Mouse (Mus musculus): Measurements from ENCODE around the gene Dop1b. TPM values are rescaled to one million over a fixed set of nuclear protein-coding genes. Genes with fewer than 3 reads are reported as not detected.

The Dop1b gene
- total RNA-seq, 1 experiment, result 11.6 TPM

DNA sequence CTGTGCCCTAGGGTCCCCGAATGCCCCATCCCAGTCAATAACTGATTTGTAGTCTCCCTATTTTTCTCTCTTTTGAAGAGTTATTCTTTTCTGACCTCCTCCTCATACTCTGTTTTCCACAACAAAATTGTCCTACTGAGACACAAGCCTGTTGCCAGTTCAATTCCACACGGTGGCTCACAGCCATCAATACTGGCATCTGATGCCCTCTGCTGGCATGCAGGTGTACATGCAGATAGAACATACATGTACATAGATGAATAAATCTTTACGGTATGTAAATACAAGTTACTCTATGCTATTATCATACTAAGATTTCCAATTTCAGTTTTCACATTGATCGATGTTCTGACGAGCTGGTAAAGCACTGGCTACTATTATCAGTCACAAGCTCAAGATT is 40.6 kb upstream of the Dop1b start:
- Histone ChIP-seq H3K27ac (ENCODE audit: insufficient read depth, low read depth, low read length, poor library complexity, severe bottlenecking) (no peak overlapping the region), H3K9ac (ENCODE audit: insufficient read depth, low read depth, low read length, poor library complexity, severe bottlenecking) (no peak overlapping the region), H3K9me3 (ENCODE audit: control insufficient read depth, insufficient read depth, low read depth, low read length) (peaks cover 3% of the 10 kb centered on the region), H3K4me1 (ENCODE audit: control insufficient read depth in 2 of 2, insufficient read depth in 2 of 2, low read length in 2 of 2, poor library complexity in 1 of 2) (peaks cover 0 to 2% of the 10 kb centered on the region in 2 experiments; a peak in 1 of 4 replicates), H3K36me3 (ENCODE audit: control insufficient read depth, insufficient read depth, low read length, poor library complexity, severe bottlenecking) (no peaks in the 10 kb centered on the region), H3K4me3 (ENCODE audit: insufficient read depth in 1 of 2, low read depth in 1 of 2, low read length in 2 of 2, poor library complexity in 1 of 2, severe bottlenecking in 1 of 2) (no peak overlapping the region)
- in situ Hi-C loops (cut with MboI; ENCODE audit: low sequenced_read_pairs in 2 of 2, unreplicated experiment in 2 of 2), result no loop called here
- TF ChIP-seq ZNF384 (IDR thresholded peaks at IDR 0.05; ENCODE audit: low read depth, low read length) (no peak), CHD2 (IDR thresholded peaks at IDR 0.05; ENCODE audit: low read depth, low read length) (no peak), MAFK (IDR thresholded peaks at IDR 0.05; ENCODE audit: insufficient read depth, low read depth, low read length) (no peak), ZC3H11A (IDR thresholded peaks at IDR 0.05; ENCODE audit: borderline replicate concordance, low read depth, low read length) (no peak), HCFC1 (IDR thresholded peaks at IDR 0.05; ENCODE audit: borderline replicate concordance, insufficient read depth, low read length) (no peak)
- DNase-seq (ENCODE audit: low read depth, low spot score), result no peak

- no peak overlapping the region for H3K9ac ChIP-seq (ENCODE audit: insufficient read depth, low read depth, low read length, poor library complexity, severe bottlenecking)
- in situ Hi-C loops (cut with MboI; ENCODE audit: low sequenced_read_pairs in 2 of 2, unreplicated experiment in 2 of 2), result no loop called here
- no peak for DNase-seq (ENCODE audit: low read depth, low spot score)
These were observed 35.3 kb upstream of the Dop1b start for GRCm38 (mm10) chr16:93676376-93676775.

DNA sequence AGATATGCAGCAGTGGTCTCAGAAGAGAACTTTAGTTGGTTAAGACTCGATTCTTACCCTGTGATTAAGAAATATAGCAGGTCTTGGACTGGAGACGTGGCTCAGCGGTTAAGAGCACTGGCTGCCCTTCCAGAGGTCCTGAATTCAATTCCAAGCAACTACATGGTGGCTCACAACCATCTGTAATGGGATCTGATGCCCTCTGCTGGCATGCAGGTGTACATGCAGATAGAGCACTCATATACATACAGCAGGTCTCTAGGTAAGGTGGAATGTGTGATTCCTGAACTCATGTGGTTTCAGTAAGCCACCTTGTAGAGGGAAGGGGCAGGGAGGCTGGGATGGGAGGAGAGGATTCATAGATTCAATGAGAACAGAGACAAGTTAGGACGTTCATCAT is 33.5 kb upstream of the Dop1b start:
- Histone ChIP-seq H3K9me3 (ENCODE audit: control insufficient read depth, insufficient read depth, low read depth, low read length) (no peaks in the 10 kb centered on the region), H3K36me3 (ENCODE audit: control insufficient read depth, insufficient read depth, low read length, poor library complexity, severe bottlenecking) (no peaks in the 10 kb centered on the region), H3K4me3 (ENCODE audit: insufficient read depth in 1 of 2, low read depth in 1 of 2, low read length in 2 of 2, poor library complexity in 1 of 2, severe bottlenecking in 1 of 2) (no peak overlapping the region), H3K4me1 (ENCODE audit: control insufficient read depth in 2 of 2, insufficient read depth in 2 of 2, low read length in 2 of 2, poor library complexity in 1 of 2) (peaks cover 11 to 20% of the 10 kb centered on the region in 2 experiments; a peak in 3 of 4 replicates), H3K9ac (ENCODE audit: insufficient read depth, low read depth, low read length, poor library complexity, severe bottlenecking) (no peak overlapping the region), H3K27ac (ENCODE audit: insufficient read depth, low read depth, low read length, poor library complexity, severe bottlenecking) (no peak overlapping the region)
- in situ Hi-C loops (cut with MboI; ENCODE audit: low sequenced_read_pairs in 2 of 2, unreplicated experiment in 2 of 2), result no loop called here
- TF ChIP-seq ZC3H11A (IDR thresholded peaks at IDR 0.05; ENCODE audit: borderline replicate concordance, low read depth, low read length), result no peak
- TF ChIP-seq MAFK (IDR thresholded peaks at IDR 0.05; ENCODE audit: insufficient read depth, low read depth, low read length), result no peak
- no peak for TF ChIP-seq HCFC1 (IDR thresholded peaks at IDR 0.05; ENCODE audit: borderline replicate concordance, insufficient read depth, low read length)
- no peak for TF ChIP-seq ZNF384 (IDR thresholded peaks at IDR 0.05; ENCODE audit: low read depth, low read length)
- no peak for TF ChIP-seq CHD2 (IDR thresholded peaks at IDR 0.05; ENCODE audit: low read depth, low read length)
- DNase-seq (ENCODE audit: low read depth, low spot score), result no peak

More at GRCm38 (mm10) chr16:93676376-93676775, 35.3 kb upstream of the Dop1b start:
- no peak overlapping the region for H3K4me3 ChIP-seq (ENCODE audit: insufficient read depth in 1 of 2, low read depth in 1 of 2, low read length in 2 of 2, poor library complexity in 1 of 2, severe bottlenecking in 1 of 2)
- no peak for TF ChIP-seq ZNF384 (IDR thresholded peaks at IDR 0.05; ENCODE audit: low read depth, low read length)
- TF ChIP-seq CHD2 (IDR thresholded peaks at IDR 0.05; ENCODE audit: low read depth, low read length), result no peak
- TF ChIP-seq ZC3H11A (IDR thresholded peaks at IDR 0.05; ENCODE audit: borderline replicate concordance, low read depth, low read length), result no peak
- TF ChIP-seq HCFC1 (IDR thresholded peaks at IDR 0.05; ENCODE audit: borderline replicate concordance, insufficient read depth, low read length), result no peak
- TF ChIP-seq MAFK (IDR thresholded peaks at IDR 0.05; ENCODE audit: insufficient read depth, low read depth, low read length), result no peak
- H3K9me3 ChIP-seq (ENCODE audit: control insufficient read depth, insufficient read depth, low read depth, low read length), result no peaks in the 10 kb centered on the region
- H3K36me3 ChIP-seq (ENCODE audit: control insufficient read depth, insufficient read depth, low read length, poor library complexity, severe bottlenecking), result no peaks in the 10 kb centered on the region
- H3K27ac ChIP-seq (ENCODE audit: insufficient read depth, low read depth, low read length, poor library complexity, severe bottlenecking), result no peak overlapping the region
- H3K4me1 ChIP-seq (ENCODE audit: control insufficient read depth in 2 of 2, insufficient read depth in 2 of 2, low read length in 2 of 2, poor library complexity in 1 of 2), result peaks cover 11 to 15% of the 10 kb centered on the region in 2 experiments; a peak in 3 of 4 replicates

DNA sequence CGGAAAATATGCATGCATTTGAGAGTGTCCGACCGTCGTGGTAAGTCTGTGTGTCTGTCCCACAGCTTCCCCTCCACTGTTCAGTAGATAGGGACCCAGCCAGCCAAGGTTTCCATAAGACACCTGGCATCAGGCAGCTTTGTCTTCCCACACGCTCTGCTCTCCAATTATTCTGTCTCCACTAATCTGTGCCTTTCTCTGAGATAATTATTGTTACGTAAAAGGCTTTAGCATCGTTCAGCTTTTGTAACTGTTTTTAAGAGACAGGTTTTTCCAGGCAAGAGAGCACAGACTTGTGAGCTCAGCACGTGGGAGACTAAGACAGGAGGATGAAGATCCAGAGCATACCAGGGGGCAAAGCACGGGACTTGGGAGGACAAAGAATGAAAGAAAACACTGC is 32.5 kb upstream of the Dop1b start:
- no peaks in the 10 kb centered on the region for H3K9me3 ChIP-seq (ENCODE audit: control insufficient read depth, insufficient read depth, low read depth, low read length)
- in situ Hi-C loops (cut with MboI; ENCODE audit: low sequenced_read_pairs in 2 of 2, unreplicated experiment in 2 of 2), result no loop called here
- peaks cover 11 to 20% of the 10 kb centered on the region in 2 experiments; a peak in 3 of 4 replicates for H3K4me1 ChIP-seq (ENCODE audit: control insufficient read depth in 2 of 2, insufficient read depth in 2 of 2, low read length in 2 of 2, poor library complexity in 1 of 2)
- TF ChIP-seq ZC3H11A (IDR thresholded peaks at IDR 0.05; ENCODE audit: borderline replicate concordance, low read depth, low read length) (no peak), MAFK (IDR thresholded peaks at IDR 0.05; ENCODE audit: insufficient read depth, low read depth, low read length) (no peak), CHD2 (IDR thresholded peaks at IDR 0.05; ENCODE audit: low read depth, low read length) (no peak), ZNF384 (IDR thresholded peaks at IDR 0.05; ENCODE audit: low read depth, low read length) (no peak), HCFC1 (IDR thresholded peaks at IDR 0.05; ENCODE audit: borderline replicate concordance, insufficient read depth, low read length) (no peak)
- H3K27ac ChIP-seq (ENCODE audit: insufficient read depth, low read depth, low read length, poor library complexity, severe bottlenecking), result peak overlapping the region; percentile 13; the same call in 1 of the 2 replicates
- H3K4me3 ChIP-seq (ENCODE audit: insufficient read depth in 1 of 2, low read depth in 1 of 2, low read length in 2 of 2, poor library complexity in 1 of 2, severe bottlenecking in 1 of 2), result no peak overlapping the region
- no peaks in the 10 kb centered on the region for H3K36me3 ChIP-seq (ENCODE audit: control insufficient read depth, insufficient read depth, low read length, poor library complexity, severe bottlenecking)
- no peak overlapping the region for H3K9ac ChIP-seq (ENCODE audit: insufficient read depth, low read depth, low read length, poor library complexity, severe bottlenecking)
- no peak for DNase-seq (ENCODE audit: low read depth, low spot score)

Measured in ES-E14 (cell line).